Mouse (Mus musculus) heart, postnatal 36 days (tissue): ENCODE results near the gene Iars2. TPM values are rescaled to one million over a fixed set of nuclear protein-coding genes. Genes with fewer than 3 reads are reported as not detected.

Experiments
- DNase-seq, 2 experiments: peaks; one replicate each; pipeline ENCODE4 v3.0.0; 2021 to 2022
- intact Hi-C: fragments of 180-260 bp; cut with DNase I; formaldehyde crosslinking; loops from one replicate; pipeline ENCODE4 v1.15.1; 2025
- microRNA-seq, 2 experiments: library from miRNA; unstranded; fragments of <30 nt; microRNA quantifications; one replicate each; pipeline ENCODE4 v1.2.0; 2021; ENCODE audit warnings: borderline number of aligned reads in 2 of 2
- total RNA-seq, 2 experiments: library from RNA; stranded (reverse); gene quantifications; 2 replicates each; pipeline ENCODE4 v1.2.3; 2021

Iars2 gene
- total RNA-seq, 2 experiments from 2014 or later: 81.2 to 83.4 TPM

GRCm38 (mm10) chr1:185235837-185236236 lies 93.4 kb downstream of the Iars2 start:
- no peak for DNase-seq
- intact Hi-C loops: no loop called here

Small RNAs within 50 kb of the gene (microRNA-seq; reads per million reads assigned to microRNA genes)
- gene Mir194-1 (25.3 to 32.3 reads per million in 2 experiments), gene Mir215 (45.1 to 111 reads per million in 2 experiments), gene Mir664 (81.4 to 103 reads per million in 2 experiments)

Other genes starting within 250 kb of the Iars2 start
- gene Rab3gap2, start 125.3 kb downstream of the Iars2 start, total RNA-seq: 10 to 100 TPM; 21.5 to 22.9 TPM
- 10 to 100 TPM; 23.4 to 27.0 TPM for gene Bpnt1, start 2.8 kb upstream of the Iars2 start, total RNA-seq
- 10 to 100 TPM; 78.7 to 85.3 TPM for gene Eprs, start 33.6 kb upstream of the Iars2 start, total RNA-seq
- gene Slc30a10, start 125.5 kb upstream of the Iars2 start, total RNA-seq: not detected